Mouse (Mus musculus) yolk sac, embryonic 10.5 days (tissue): ENCODE results near the gene Socs5.

ENCODE experiments used
- DNase-seq: peaks from one replicate; pipeline ENCODE4 v3.0.0-alpha.2; 2017; ENCODE audit warnings: low spot score

Socs5 gene

GRCm38 (mm10) chr17:87108507-87109292 lies 1.2 kb downstream of the Socs5 start:
- DNase-seq = no peak

- no peak for DNase-seq
Observed at GRCm38 (mm10) chr17:87109504-87109903, 2.0 kb downstream of the Socs5 start.

- DNase-seq = no peak
Observed at GRCm38 (mm10) chr17:87112852-87113592, 5.5 kb downstream of the Socs5 start.

GRCm38 (mm10) chr17:87115615-87116014 lies 8.1 kb downstream of the Socs5 start:
- DNase-seq = no peak

GRCm38 (mm10) chr17:87118966-87119526 lies 11.6 kb downstream of the Socs5 start:
- no peak for DNase-seq

- DNase-seq = no peak
Observed at GRCm38 (mm10) chr17:87125344-87125743, 17.9 kb downstream of the Socs5 start.

GRCm38 (mm10) chr17:87132258-87132657 lies 24.8 kb downstream of the Socs5 start:
- DNase-seq = no peak

- DNase-seq = no peak
Observed at GRCm38 (mm10) chr17:87133823-87134222, 26.3 kb downstream of the Socs5 start.

- no peak for DNase-seq
Observed at GRCm38 (mm10) chr17:87134631-87135030, 27.2 kb downstream of the Socs5 start.

GRCm38 (mm10) chr17:87135741-87136140 lies 28.3 kb downstream of the Socs5 start:
- DNase-seq = no peak

GRCm38 (mm10) chr17:87141188-87141935 lies 33.9 kb downstream of the Socs5 start:
- no peak for DNase-seq

GRCm38 (mm10) chr17:87142271-87142670 lies 34.8 kb downstream of the Socs5 start:
- DNase-seq = peak; percentile 68

GRCm38 (mm10) chr17:87143186-87143585 lies 35.7 kb downstream of the Socs5 start:
- DNase-seq = no peak

GRCm38 (mm10) chr17:87146415-87147021 lies 39.0 kb downstream of the Socs5 start:
- no peak for DNase-seq

- no peak for DNase-seq
Observed at GRCm38 (mm10) chr17:87149762-87150161, 42.3 kb downstream of the Socs5 start.

GRCm38 (mm10) chr17:87152984-87153383 lies 45.5 kb downstream of the Socs5 start:
- no peak for DNase-seq

- no peak for DNase-seq
Observed at GRCm38 (mm10) chr17:87155664-87156063, 48.2 kb downstream of the Socs5 start.

GRCm38 (mm10) chr17:87157739-87158138 lies 50.3 kb downstream of the Socs5 start:
- DNase-seq = peak; percentile 87

- no peak for DNase-seq
Observed at GRCm38 (mm10) chr17:87158597-87158996, 51.1 kb downstream of the Socs5 start.

GRCm38 (mm10) chr17:87160270-87160669 lies 52.8 kb downstream of the Socs5 start:
- no peak for DNase-seq

GRCm38 (mm10) chr17:87164312-87164922 lies 56.9 kb downstream of the Socs5 start:
- DNase-seq = no peak
